Mouse (Mus musculus): ENCODE results near the gene Timp3. TPM values are rescaled to one million over a fixed set of nuclear protein-coding genes. Genes with fewer than 3 reads are reported as not detected.

The Timp3 gene
- 10 to 100 TPM; 90.4 to 99.7 TPM for total RNA-seq (2021)
- long read RNA-seq, experiment 1, full-length matches to known transcripts, result 28 of 52 reads
- long read RNA-seq, experiment 1, partial matches to known transcripts, result 21 of 52 reads
- long read RNA-seq, experiment 1, other reads (novel, unspliced or antisense), result 3 of 52 reads
- long read RNA-seq, experiment 2, full-length matches to known transcripts, result 33 of 61 reads
- long read RNA-seq, experiment 2, partial matches to known transcripts, result 3 of 61 reads
- long read RNA-seq, experiment 2, other reads (novel, unspliced or antisense), result 25 of 61 reads

DNA sequence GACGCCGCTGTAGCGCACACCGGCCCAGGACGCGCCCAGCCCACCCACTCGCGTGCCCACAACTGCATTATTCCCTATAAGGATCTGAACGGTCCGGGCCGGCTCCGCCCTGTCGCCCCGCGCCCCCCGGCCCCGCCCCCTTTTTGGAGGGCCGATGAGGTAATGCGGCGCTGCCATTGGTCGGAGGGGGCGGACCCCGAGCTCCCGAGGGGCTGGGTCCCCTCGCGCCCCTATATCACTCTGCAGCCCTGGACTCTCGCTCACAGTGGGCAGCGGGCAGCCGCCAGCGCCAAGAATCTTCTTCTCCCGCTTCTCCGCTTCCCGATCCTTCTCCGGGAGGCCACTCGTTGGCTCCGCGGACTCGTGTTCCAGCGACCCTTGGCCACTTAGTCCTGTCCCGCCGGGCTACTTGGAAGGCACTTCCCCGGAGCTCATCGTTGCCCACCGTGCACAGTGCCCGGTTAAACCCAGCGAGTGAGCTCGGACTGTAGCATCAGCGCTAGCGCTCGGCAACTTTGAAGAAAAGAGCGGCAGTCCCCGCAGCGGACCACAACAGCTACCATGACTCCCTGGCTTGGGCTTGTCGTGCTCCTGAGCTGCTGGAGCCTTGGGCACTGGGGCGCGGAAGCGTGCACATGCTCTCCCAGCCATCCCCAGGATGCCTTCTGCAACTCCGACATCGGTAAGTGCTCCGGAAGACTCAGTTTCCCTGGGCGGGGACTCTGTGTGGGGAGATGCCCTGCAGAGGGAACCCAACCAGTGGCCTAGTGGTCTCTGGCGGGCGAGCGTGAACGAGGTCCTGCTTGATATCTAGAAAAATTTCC lies at the start of gene Timp3:
TSS of gene Timp3 (plus strand) at position 80 of the 824 bp plus-strand sequence.
- peak; percentile 56 to 76 for DNase-seq (ENCODE audit: low spot score in 2 of 2)

DNA sequence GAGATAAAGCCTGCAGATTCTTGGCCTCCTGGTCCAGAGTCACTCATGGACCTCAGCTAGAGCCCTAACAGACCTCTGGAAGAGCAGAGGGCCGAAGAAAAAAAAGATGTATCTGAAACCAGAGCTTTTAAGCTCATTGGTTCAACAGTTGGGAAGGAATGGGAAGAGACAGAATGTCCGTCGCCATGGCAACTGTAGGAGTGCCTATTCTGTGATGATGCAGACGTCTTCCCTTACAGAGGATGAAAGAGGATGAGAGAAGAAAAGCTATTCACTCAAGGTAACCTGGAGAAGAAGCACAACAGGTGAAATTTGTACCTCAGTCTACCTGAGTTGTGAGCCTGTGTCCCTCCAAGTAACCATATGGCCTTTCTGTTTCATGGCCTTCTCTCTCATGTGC lies 44.0 kb upstream of the Timp3 start:
- DNase-seq (ENCODE audit: low spot score in 2 of 2), result no peak

DNA sequence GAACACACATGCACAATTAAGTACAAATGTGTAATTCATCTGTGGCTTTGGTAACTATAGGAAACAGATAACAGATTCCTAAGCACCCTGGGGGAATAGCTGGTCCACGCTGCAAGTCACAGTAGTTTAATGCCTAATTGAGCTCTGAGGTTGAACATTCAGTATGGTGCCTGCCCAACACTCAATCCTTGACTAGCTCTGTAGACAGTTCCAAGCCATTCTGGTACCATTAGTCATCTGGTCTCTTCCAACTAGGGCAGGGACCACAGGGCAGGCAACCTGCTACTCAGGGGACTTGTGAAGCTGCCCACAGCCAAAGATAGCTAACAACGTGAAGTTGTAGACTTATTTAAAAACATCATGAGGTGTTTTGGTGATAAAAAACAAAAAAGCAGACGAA lies 43.1 kb upstream of the Timp3 start:
- no peak for DNase-seq (ENCODE audit: low spot score in 2 of 2)

DNA sequence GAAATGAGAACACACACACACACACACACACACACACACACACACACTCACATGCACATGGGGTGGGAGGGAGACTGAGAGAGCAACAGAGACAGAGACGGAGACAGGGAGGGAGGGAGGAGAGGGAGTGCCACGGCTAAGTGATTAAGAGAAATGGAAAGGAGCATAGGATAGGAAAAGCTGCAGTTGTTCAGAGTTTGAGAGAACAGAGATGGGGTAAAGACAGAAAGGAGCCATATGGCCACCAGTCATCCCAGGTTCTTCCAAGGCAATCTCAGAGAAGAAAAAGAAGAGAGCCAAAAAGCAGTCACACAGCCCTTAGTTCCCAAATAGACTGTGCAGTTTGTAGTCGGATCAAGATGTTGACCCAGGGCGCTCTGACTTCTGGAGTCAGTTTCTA lies 42.1 kb upstream of the Timp3 start:
- no peak for DNase-seq (ENCODE audit: low spot score in 2 of 2)

DNA sequence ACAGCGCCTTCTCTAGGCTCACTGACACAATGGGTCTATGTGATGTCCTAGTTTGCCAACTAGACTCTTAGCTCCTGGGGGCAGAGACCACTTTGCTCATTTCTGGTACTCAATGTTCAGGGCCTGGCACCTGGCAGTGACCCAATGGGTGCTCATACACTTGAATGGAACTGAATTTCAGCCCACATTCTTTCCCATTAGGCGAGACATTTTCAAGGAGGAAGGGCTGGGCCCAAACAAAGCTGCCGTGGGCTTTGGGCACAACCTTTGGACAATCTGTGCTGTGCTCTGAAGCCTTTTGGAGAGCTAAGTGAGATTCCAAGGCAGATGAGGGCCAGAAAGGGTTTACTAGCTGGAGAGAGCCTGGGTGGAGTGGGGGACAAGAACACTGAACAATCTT lies 41.2 kb upstream of the Timp3 start:
- DNase-seq (ENCODE audit: low spot score in 2 of 2), result no peak

DNA sequence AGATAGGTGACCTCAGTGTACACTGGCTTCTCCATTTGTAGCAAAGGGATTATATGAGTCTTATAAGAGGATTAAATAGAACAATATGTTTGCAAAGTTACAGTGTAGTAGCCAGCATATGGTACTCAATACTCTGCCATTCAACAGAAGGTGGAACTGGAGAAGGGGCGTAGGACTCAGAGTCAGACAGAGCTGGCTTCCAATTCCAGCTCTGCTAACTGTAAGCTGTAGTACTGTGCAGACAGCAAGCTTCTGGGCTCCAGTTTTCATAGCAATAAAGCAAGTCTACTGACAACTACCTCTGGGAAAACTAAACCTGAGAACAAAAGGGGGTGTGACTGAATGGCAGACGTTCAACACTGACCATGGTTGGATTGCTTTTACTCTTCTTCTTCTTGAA lies 38.4 kb upstream of the Timp3 start:
- no peak for DNase-seq (ENCODE audit: low spot score in 2 of 2)

DNA sequence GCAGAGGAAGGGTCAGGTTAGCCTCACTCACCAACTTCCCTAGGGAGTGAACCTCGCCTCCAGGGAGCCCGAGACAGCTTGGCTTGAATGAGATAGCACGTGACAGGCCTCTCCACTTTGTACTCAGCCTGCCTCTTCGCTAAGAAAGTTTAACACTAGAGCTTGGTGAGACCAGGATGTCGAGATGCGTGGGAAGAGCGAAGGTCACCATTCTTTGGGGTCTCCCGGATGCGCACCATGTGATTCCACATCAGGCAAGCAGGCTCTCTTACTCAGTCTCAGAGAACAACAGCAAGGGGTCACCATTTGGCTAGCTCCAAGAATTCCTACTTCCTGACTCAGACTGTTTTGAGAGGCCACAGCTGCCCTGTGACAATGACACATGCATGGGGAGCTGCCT lies 35.6 kb upstream of the Timp3 start:
- DNase-seq (ENCODE audit: low spot score in 2 of 2), result no peak

DNA sequence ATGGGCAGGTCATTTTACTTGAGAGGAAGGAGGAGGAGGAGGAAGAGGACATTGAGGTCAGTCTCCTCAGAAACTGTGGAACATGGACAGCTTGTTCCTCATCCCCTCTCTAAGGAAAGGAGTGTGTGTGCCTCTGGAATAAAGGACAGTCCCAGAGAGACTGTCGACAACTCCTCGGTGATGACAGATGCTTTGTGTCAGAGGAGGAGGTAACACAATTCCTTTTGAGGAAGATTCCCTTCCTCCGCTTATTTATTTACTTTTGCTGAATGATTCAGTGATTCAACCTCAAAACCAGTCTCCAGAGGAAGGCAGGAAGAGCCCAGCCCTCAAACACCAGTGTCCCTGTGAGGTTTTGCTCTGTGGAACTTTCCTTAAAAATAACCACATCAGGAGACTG lies 29.9 kb upstream of the Timp3 start:
- no peak for DNase-seq (ENCODE audit: low spot score in 2 of 2)

DNA sequence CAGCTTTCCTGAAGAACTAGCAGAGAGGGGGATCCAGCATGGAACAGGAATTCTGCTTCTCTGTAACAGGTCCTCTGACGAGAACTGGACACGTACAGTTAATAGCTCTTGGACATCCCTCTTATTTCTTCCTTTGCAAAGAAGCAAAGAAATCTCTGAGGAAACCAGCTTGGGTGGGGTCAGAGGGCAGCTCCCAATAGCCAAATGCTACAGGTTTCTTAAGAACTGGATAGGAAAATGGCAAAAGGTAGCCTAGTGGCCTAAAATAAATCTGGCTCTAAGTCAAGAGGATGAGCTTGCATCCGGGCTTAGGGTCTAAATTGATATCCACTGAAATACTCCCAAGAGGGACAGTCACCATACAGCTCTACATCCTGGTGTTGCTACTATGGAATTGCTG lies 27.3 kb upstream of the Timp3 start:
- no peak for DNase-seq (ENCODE audit: low spot score in 2 of 2)

DNA sequence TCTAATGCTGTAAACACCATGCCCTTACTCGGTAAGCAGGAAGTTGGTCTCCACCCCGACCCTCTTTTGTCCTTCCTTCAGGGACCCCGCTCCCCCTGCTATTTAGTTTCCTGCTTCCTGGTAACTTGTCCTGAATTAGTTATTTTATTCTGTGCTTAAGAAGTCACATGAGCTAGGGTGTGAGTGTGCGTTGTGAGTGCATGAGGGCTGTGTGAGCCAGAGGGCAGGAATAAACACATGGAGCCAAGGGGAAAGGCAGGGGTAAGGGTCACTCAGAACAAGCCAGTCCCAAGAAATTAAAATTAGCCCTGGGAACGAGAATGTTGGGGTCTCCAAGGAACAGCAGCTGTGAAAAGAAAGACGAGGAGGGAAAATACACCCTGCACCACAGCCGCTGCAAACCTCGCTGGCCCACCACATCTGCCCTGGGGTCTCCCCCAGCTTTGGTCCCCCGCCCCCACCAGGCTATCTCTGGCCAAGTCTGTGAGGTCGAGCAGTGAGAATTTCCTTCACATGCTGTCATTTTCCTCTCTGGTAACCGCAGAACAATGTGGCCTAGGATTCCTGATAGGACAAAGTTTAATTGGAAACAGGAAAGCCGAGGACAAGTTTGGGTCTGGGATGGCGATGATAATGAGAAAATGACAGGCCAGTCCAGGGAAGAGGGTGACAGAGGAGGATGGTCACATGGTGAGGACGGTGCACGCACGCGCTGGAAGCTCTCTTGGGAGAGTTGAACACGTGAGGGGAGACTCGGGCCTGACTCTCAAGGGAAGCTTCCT lies 26.6 kb upstream of the Timp3 start:
- DNase-seq (ENCODE audit: low spot score in 2 of 2), result no peak

DNA sequence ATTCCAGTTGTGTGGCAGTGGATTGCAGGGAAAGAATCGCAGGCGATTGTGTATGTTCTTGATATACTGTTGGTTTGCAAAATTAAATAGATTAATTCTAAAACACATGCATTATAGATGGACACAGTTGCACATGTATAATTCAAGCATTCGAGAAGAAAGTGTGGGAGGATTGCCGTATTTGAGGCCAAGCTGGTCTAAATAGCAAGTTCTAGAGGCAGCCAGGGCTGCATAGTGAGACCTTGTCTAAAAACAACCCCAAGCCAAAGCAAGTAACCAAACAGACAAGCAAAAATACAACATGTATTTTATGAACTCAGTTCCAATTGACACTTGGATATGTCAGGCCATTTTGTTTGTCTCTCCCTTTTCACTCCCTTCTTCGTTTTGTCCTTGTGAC lies 24.6 kb upstream of the Timp3 start:
- DNase-seq (ENCODE audit: low spot score in 2 of 2), result no peak

DNA sequence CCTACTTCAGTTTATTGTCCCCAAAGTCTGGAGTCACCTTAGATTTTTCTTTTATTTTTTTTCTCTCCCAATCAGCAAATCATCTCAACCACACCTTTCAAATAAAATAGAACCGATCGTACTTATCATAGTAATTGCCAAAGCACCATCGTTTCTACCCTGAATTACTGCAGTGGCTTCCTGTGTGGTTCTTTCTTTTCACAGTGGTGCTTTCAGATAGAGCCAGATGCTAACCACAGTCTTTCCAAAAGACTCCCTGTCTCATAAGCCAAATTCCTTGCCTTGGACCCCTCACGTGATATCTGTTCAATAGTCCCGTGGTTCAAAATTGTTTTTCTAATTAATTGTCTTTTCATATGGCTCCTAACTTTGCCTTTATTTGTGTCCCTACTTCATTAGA lies 22.8 kb upstream of the Timp3 start:
- no peak for DNase-seq (ENCODE audit: low spot score in 2 of 2)

DNA sequence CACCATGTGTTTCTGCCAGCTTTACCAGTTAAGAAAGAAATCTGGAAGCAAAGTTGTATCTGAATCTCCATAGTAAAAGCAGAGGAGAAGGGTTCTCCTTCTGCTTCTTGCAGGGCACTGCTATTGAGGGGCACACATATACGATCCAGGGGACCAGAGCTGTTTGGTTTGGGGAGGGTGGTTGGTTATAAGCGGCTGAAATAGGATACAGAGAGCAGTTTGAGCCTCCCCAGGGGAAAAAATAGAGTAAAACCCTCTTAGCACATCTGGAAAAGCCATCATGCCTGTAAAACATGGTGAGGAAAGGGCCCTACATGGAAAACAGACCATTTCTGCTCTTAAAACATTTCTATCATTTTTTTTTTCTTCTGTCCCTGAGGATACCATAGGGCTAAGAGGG lies 21.7 kb upstream of the Timp3 start:
- DNase-seq (ENCODE audit: low spot score in 2 of 2), result no peak

DNA sequence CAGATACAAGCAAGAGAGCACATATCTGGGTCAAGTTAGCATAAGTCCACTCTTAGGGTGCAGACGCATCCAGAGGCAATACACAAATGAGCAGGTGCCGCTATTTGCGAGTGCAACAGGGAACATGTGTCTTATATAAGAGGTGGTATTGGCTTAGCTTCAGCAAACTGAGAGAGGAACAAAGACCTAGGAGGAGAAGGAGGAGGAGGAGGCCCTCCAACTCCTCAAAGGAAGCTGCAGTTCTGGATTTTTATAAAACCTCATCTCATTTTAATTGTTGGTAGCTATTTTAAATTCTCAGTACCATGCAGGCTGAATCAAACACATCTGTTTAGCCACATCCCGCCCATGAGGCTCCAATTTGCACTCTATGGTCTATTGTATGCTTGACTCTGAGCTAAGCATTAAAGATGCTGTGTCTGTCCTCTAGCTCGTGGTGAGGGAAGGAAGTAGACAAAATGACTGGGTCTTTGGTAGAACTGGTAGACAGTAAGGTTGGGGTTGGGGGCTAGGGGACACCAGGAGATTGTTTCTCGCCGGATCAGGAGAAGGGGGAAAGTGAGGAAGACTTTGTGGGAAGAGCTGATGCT lies 20.5 kb upstream of the Timp3 start:
- DNase-seq (ENCODE audit: low spot score in 2 of 2), result no peak

DNA sequence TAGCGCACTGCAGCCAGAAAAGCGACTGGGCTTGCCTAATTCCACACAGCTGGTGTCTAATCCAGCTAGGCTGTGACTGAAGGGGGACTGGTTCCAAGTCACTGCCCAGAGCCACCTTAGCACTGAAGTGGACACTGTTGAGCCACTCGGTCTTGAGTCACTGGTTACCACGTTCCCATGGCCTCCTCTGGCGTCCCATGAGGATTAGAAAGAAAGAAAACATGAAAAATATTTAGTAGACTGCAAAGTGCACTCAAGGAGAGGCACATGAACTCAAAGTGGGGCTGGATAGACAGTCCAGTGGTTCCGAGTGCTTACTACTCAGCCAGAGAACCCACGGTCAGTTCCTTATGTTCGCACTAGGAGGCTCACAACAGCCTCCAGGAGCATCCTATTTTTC lies 18.9 kb upstream of the Timp3 start:
- no peak for DNase-seq (ENCODE audit: low spot score in 2 of 2)

DNA sequence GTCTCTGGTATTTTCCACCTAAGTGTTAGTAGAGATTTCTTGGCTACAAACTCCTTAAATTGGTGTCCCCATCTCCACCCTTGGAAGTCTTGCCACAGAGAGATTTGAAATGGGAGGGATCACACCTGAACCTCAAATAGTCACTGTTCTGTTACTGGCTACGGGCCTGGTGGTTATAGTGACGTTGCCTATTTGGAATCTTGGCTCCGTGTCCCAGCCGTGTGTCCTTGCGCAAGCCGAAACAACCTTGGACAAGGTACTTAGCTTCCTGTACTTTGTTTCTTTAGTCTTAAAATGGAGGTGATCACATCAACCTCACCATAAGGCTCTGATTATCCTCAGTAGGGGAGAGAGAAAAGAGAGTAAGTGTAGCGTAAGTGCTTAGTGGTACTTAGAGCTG lies 13.7 kb upstream of the Timp3 start:
- no peak for DNase-seq (ENCODE audit: low spot score in 2 of 2)

DNA sequence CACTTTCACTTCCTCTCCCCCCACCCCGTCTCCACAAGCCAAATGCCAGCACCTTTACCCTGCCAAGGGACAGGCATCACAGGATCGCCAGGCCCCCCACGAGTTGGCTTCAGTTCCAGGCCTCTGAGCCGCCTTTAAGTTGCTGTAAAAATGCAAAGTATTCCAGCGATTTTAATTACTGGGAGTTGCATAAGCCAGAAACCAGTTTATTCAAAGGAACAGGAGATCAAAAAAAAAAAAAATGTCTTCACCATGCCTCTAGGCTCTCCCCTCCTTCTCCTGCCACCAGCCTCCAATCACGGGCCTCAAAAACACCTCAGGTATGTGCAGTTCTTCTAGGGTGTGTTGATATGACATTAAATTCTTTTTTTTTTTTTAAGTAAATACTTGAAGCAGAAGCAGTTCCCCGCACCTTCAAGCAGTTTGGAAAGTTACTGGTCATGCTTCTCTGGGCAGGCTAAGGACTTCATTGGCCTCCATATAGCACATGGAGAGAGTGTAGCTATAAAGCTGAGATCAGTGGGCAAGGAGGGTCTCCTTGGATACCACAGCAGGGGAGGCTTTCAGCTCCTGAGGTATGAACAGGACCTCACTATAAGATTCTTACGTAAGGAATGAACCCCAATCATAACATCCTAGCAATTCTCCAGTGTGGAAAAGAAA lies 9.9 kb upstream of the Timp3 start:
- DNase-seq (ENCODE audit: low spot score in 2 of 2), result no peak

DNA sequence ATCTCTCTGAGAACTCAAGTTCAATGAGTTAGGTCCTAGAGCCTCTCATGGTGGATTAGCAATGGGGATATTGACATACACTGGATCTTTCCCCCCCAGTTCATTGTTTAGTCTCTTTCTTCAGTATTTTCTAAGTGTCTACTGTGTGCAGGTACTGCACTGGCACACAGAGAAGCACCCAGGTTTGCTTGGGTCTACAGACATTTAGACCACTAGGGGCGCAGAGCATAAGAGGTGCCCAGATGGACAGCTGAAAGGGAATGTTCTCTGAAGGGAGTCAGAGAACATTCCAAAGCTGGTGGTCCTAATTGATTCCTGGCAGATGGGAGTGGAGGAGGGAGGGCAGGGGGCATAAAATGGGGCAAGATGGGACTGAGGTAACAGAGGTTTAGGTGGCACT lies 6.3 kb upstream of the Timp3 start:
- no peak for DNase-seq (ENCODE audit: low spot score in 2 of 2)

DNA sequence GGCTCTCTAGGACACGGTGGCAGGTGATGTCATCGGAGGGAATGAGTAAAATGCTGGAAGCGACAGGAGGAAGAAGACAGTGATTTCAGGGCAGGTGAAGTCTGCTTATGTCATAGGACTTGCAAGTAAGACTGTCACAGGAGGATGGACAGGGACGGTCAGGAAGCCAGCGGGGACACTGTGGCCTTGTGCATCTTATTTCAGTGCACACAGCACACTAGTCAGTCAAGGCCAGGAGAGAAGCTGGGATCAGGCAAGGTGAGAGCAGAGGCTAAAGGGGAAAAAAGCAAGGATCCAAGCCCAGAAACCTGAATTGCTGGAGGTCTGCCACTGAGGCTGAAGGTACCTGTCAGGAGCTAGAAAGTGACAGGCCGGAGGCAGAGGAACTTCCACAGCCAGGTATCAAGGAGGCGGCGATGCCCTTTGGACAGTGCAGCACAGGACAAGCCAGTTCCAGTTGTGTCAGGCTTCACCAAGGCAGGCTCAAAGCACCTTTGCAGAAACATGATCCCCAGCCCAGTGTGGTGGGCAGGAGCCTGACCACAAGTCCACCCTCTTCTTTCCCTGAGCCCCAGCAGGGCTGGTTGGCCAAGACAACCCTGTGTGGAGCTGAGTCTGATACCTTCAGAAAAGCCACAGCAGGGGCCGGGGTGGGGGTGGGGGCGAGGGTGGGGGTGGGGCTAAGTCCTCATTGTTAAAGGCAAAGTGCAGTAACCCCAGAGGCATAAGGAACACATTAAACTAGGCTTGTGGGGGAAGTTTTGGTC lies 5.4 kb upstream of the Timp3 start:
- DNase-seq (ENCODE audit: low spot score in 2 of 2), result no peak

DNA sequence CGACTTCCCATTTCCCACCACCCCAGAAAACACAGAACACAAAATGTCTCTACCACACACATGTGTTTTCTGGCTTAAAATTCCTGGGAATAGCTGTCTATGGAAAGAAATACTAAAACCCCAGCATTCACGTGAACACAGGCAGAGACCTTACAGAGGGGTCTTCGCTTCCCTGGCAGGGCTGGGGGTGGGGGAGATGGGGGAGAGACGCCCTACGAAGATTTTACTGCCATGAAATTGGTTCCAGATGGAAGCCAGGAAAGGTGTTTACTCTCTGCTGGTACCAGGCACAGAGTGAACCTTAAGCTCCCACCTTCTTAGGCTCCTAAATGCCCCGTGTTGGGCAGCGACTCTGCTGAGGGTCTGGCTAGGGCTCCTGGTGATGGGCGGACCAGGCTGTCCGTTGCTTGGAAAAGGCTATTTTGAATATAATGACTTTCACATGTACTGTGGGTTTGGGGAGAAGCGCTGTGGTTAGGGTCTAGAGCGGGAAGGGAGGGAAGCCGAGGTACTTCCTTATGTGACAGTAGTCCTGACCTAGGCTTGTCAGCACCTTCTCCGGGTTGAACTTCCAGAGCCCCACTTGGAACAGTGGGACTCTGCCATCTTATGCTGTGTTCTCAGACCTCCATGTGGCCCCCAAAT lies 4.6 kb upstream of the Timp3 start:
- DNase-seq (ENCODE audit: low spot score in 2 of 2), result no peak
